Mouse (Mus musculus) myocyte (in vitro differentiated cells): ENCODE measurements around the gene Pde4d. TPM values are rescaled to one million over a fixed set of nuclear protein-coding genes. Genes with fewer than 3 reads are reported as not detected.

Source experiments
- H3K27me3 ChIP-seq: one replicate; pipeline ENCODE4 v1.6.1; 2011; ENCODE audit not compliant: control insufficient read depth, insufficient read depth, insufficient read length
- H3K36me3 ChIP-seq: one replicate; pipeline ENCODE4 v1.6.1; 2011; ENCODE audit not compliant: control insufficient read depth, insufficient read depth
- H3K4me2 ChIP-seq: one replicate; pipeline ENCODE4 v1.6.1; 2011; ENCODE audit warnings: low read depth, control low read depth
- H3K4me3 ChIP-seq: one replicate; pipeline ENCODE4 v1.5.1; 2011; ENCODE audit warnings: mild to moderate bottlenecking, control low read depth, moderate library complexity
- H3K79me2 ChIP-seq: one replicate; pipeline ENCODE4 v1.6.1; 2011; ENCODE audit not compliant: control insufficient read depth, insufficient read depth
- H3ac ChIP-seq: one replicate; pipeline ENCODE4 v1.6.1; 2011; ENCODE audit not compliant: control insufficient read depth, insufficient read length
- CEBPB ChIP-seq: IDR thresholded peaks from 2 replicates; pipeline ENCODE4 v1.6.1; 2011; ENCODE audit warnings: mild to moderate bottlenecking, moderate library complexity; ENCODE audit not compliant: poor library complexity, insufficient read depth, severe bottlenecking
- E2F4 ChIP-seq: IDR thresholded peaks from one replicate; pipeline ENCODE4 v1.6.1; 2011; ENCODE audit warnings: mild to moderate bottlenecking, control low read depth, moderate library complexity; ENCODE audit not compliant: insufficient read depth
- MAX ChIP-seq: IDR thresholded peaks from one replicate; pipeline ENCODE4 v1.6.1; 2011; ENCODE audit warnings: low read depth, mild to moderate bottlenecking, control low read depth
- MYOD1 ChIP-seq, 3 experiments: IDR thresholded peaks; one replicate each; pipeline ENCODE4 v1.6.1; 2011; ENCODE audit warnings: control low read depth in 2 of 3, low read depth in 2 of 3, mild to moderate bottlenecking in 2 of 3, moderate library complexity in 1 of 3; ENCODE audit not compliant: insufficient read length in 2 of 3, control insufficient read depth in 1 of 3
- MYOG ChIP-seq, 3 experiments: IDR thresholded peaks; one replicate each; pipeline ENCODE4 v1.6.1; 2011; ENCODE audit warnings: control low read depth in 2 of 3, low read depth in 2 of 3, mild to moderate bottlenecking in 2 of 3; ENCODE audit not compliant: insufficient read length in 2 of 3, control insufficient read depth in 1 of 3, insufficient read depth in 1 of 3
- POLR2A ChIP-seq: IDR thresholded peaks from one replicate; pipeline ENCODE4 v1.6.1; 2011; ENCODE audit warnings: low read depth, mild to moderate bottlenecking, control low read depth, moderate library complexity; ENCODE audit not compliant: insufficient read length
- POLR2AphosphoS2 ChIP-seq: IDR thresholded peaks from one replicate; pipeline ENCODE4 v1.6.1; 2011; ENCODE audit warnings: low read depth, control low read depth; ENCODE audit not compliant: insufficient read length
- REST ChIP-seq: IDR thresholded peaks from one replicate; pipeline ENCODE4 v1.6.1; 2011; ENCODE audit warnings: mild to moderate bottlenecking, control low read depth, moderate library complexity; ENCODE audit not compliant: insufficient read depth, insufficient read length
- SRF ChIP-seq: IDR thresholded peaks from one replicate; pipeline ENCODE4 v1.6.1; 2011; ENCODE audit warnings: low read depth; ENCODE audit not compliant: control insufficient read depth, insufficient read length
- TCF12 ChIP-seq: IDR thresholded peaks from one replicate; pipeline ENCODE4 v1.6.1; 2011; ENCODE audit warnings: mild to moderate bottlenecking, control low read depth; ENCODE audit not compliant: poor library complexity, insufficient read depth, severe bottlenecking
- TCF3 ChIP-seq: IDR thresholded peaks from one replicate; pipeline ENCODE4 v1.6.1; 2011; ENCODE audit warnings: low read depth, control low read depth; ENCODE audit not compliant: insufficient read length
- USF1 ChIP-seq: IDR thresholded peaks from one replicate; pipeline ENCODE4 v1.6.1; 2011; ENCODE audit warnings: low read depth, mild to moderate bottlenecking, control low read depth, moderate library complexity
- polyA plus RNA-seq: library from polyadenylated mRNA; unstranded; fragments of >200 nt; fragmentation: generic; extraction: Trizol; gene quantifications from one replicate; pipeline ENCODE4 v1.2.1, GENCODE M21; 2012; ENCODE audit warnings: missing spikeins

Pde4d gene
- polyA plus RNA-seq, 1 experiment = 8.2 TPM

- no peak overlapping the region for H3K4me2 ChIP-seq
- no peaks in the 10 kb centered on the region for H3K27me3 ChIP-seq
- TF ChIP-seq TCF3 = no peak
- TF ChIP-seq MAX = no peak
- no peak for TF ChIP-seq E2F4
- no peak for TF ChIP-seq TCF12
- no peak for TF ChIP-seq POLR2AphosphoS2
- no peak for TF ChIP-seq SRF
- TF ChIP-seq REST = no peak
- no peak for TF ChIP-seq POLR2A
- no peak for TF ChIP-seq MYOG (IDR thresholded peaks at IDR 0.05; ENCODE audit: control insufficient read depth in 1 of 3, insufficient read depth in 1 of 3, insufficient read length in 2 of 3, low read depth in 2 of 3)
- no peak for TF ChIP-seq USF1
- TF ChIP-seq MYOD1 (IDR thresholded peaks at IDR 0.05; ENCODE audit: control insufficient read depth in 1 of 3, insufficient read length in 2 of 3, low read depth in 2 of 3) = no peak
- TF ChIP-seq CEBPB = no peak
- no peak overlapping the region for H3ac ChIP-seq
- no peak overlapping the region for H3K4me3 ChIP-seq
- H3K36me3 ChIP-seq = no peaks in the 10 kb centered on the region
- H3K79me2 ChIP-seq = no peaks in the 10 kb centered on the region
These were observed 1194.3 kb downstream of the Pde4d start for GRCm38 (mm10) chr13:109644086-109644485.

GRCm38 (mm10) chr13:109645284-109645909 is 1195.6 kb downstream of the Pde4d start:
- H3K4me3 ChIP-seq = no peak overlapping the region
- no peak overlapping the region for H3K4me2 ChIP-seq
- no peak for TF ChIP-seq TCF3
- TF ChIP-seq MAX = no peak
- no peak for TF ChIP-seq MYOD1 (IDR thresholded peaks at IDR 0.05; ENCODE audit: control insufficient read depth in 1 of 3, insufficient read length in 2 of 3, low read depth in 2 of 3)
- TF ChIP-seq E2F4 = no peak
- TF ChIP-seq POLR2A = no peak
- no peak for TF ChIP-seq TCF12
- no peak for TF ChIP-seq USF1
- no peak for TF ChIP-seq REST
- TF ChIP-seq MYOG (IDR thresholded peaks at IDR 0.05; ENCODE audit: control insufficient read depth in 1 of 3, insufficient read depth in 1 of 3, insufficient read length in 2 of 3, low read depth in 2 of 3) = no peak
- no peak for TF ChIP-seq POLR2AphosphoS2
- no peak for TF ChIP-seq CEBPB
- no peak for TF ChIP-seq SRF
- H3ac ChIP-seq = no peak overlapping the region
- H3K36me3 ChIP-seq = no peaks in the 10 kb centered on the region
- H3K27me3 ChIP-seq = no peaks in the 10 kb centered on the region
- H3K79me2 ChIP-seq = no peaks in the 10 kb centered on the region

GRCm38 (mm10) chr13:109645910-109646284 is 1196.1 kb downstream of the Pde4d start:
- no peak overlapping the region for H3K4me2 ChIP-seq
- no peaks in the 10 kb centered on the region for H3K79me2 ChIP-seq
- H3K4me3 ChIP-seq = no peak overlapping the region
- no peaks in the 10 kb centered on the region for H3K36me3 ChIP-seq
- H3ac ChIP-seq = no peak overlapping the region
- TF ChIP-seq MYOD1 (IDR thresholded peaks at IDR 0.05; ENCODE audit: control insufficient read depth in 1 of 3, insufficient read length in 2 of 3, low read depth in 2 of 3) (no peak), TCF3 (no peak), POLR2A (no peak), MAX (no peak), USF1 (no peak), E2F4 (no peak), REST (no peak), CEBPB (no peak), TCF12 (no peak), MYOG (IDR thresholded peaks at IDR 0.05; ENCODE audit: control insufficient read depth in 1 of 3, insufficient read depth in 1 of 3, insufficient read length in 2 of 3, low read depth in 2 of 3) (no peak), POLR2AphosphoS2 (no peak), SRF (no peak)
- H3K27me3 ChIP-seq = no peaks in the 10 kb centered on the region

GRCm38 (mm10) chr13:109646597-109647232 is 1197.0 kb downstream of the Pde4d start:
- H3K4me3 ChIP-seq = no peak overlapping the region
- TF ChIP-seq MAX = no peak
- TF ChIP-seq USF1 = no peak
- TF ChIP-seq TCF12 = no peak
- TF ChIP-seq POLR2AphosphoS2 = no peak
- no peak for TF ChIP-seq MYOG (IDR thresholded peaks at IDR 0.05; ENCODE audit: control insufficient read depth in 1 of 3, insufficient read depth in 1 of 3, insufficient read length in 2 of 3, low read depth in 2 of 3)
- TF ChIP-seq REST = no peak
- no peak for TF ChIP-seq SRF
- no peak for TF ChIP-seq CEBPB
- no peak for TF ChIP-seq TCF3
- no peak overlapping the region for H3ac ChIP-seq
- H3K27me3 ChIP-seq = no peaks in the 10 kb centered on the region
- no peaks in the 10 kb centered on the region for H3K79me2 ChIP-seq
- no peaks in the 10 kb centered on the region for H3K36me3 ChIP-seq
- H3K4me2 ChIP-seq = no peak overlapping the region
